Mouse (Mus musculus) forebrain, embryonic 16.5 days (tissue): ENCODE measurements around the gene Cyp2j12. TPM values are rescaled to one million over a fixed set of nuclear protein-coding genes. Genes with fewer than 3 reads are reported as not detected.
A peak's percentile ranks its signal among the peaks of the same experiment; 100 is the strongest.
"Not testable (repeated sequence)": the region's sequence is repeated elsewhere in the genome, so short reads cannot be mapped to it uniquely, and the experiment has no call there.

Source experiments
- ATAC-seq: fragments of 200-750 bp; cut with Nextera tagmentation; 2 replicates; pipeline ENCODE4 v1.8.0; 2017; ENCODE audit warnings: mild to moderate bottlenecking, moderate library complexity
- H3K27ac ChIP-seq: fragments of 300-500 bp; sonication (generic); 2 replicates; pipeline ENCODE4 v1.5.1; 2014; ENCODE audit warnings: low read length, control low read depth
- H3K27me3 ChIP-seq: fragments of 300-500 bp; sonication (generic); replicated peaks from 2 replicates; pipeline ENCODE4 v1.6.1; 2014; ENCODE audit warnings: low read length; ENCODE audit not compliant: control insufficient read depth, insufficient read depth
- H3K36me3 ChIP-seq: fragments of 300-500 bp; sonication (generic); 2 replicates; pipeline ENCODE4 v1.6.1; 2014; ENCODE audit not compliant: control insufficient read depth, insufficient read depth
- H3K4me1 ChIP-seq: fragments of 300-500 bp; sonication (generic); replicated peaks from 2 replicates; pipeline ENCODE4 v1.6.1; 2014; ENCODE audit warnings: low read length; ENCODE audit not compliant: control insufficient read depth, insufficient read depth
- H3K4me2 ChIP-seq: fragments of 300-500 bp; sonication (generic); 2 replicates; pipeline ENCODE4 v1.6.1; 2014; ENCODE audit warnings: mild to moderate bottlenecking, low read length, control low read depth
- H3K4me3 ChIP-seq: fragments of 300-500 bp; sonication (generic); replicated peaks from 2 replicates; pipeline ENCODE4 v1.5.1; 2014; ENCODE audit warnings: mild to moderate bottlenecking, low read length, control low read depth
- H3K9ac ChIP-seq: fragments of 300-500 bp; sonication (generic); replicated peaks from 2 replicates; pipeline ENCODE4 v1.6.1; 2014; ENCODE audit warnings: low read depth, low read length, control low read depth
- H3K9me3 ChIP-seq: fragments of 300-500 bp; sonication (generic); 2 replicates; pipeline ENCODE4 v1.6.1; 2016; ENCODE audit warnings: low read length; ENCODE audit not compliant: control insufficient read depth
- WGBS: fragments of 180-500 bp; shearing (Covaris S2); extraction: QIAGEN DNeasy Blood & Tissue Kit; methylation state at CpG from one replicate; pipeline ENCODE4 v1.1.7; 2014; 5-methylcytosine and 5-hydroxymethylcytosine counted together
- polyA plus RNA-seq: library from polyadenylated mRNA; unstranded; fragments of >200 nt; fragmentation: Nextera tagmentation; extraction: Ambion mirVana; gene quantifications from 2 replicates; pipeline ENCODE4 v1.2.1, GENCODE M21; 2015

Cyp2j12 gene
- polyA plus RNA-seq, 1 experiment from 2014 or later: not detected

- no peak for ATAC-seq
- Histone ChIP-seq H3K4me3 (no peak overlapping the region), H3K27ac (no peak overlapping the region), H3K36me3 (no peaks in the 10 kb centered on the region), H3K27me3 (no peaks in the 10 kb centered on the region), H3K4me2 (no peak overlapping the region), H3K4me1 (no peaks in the 10 kb centered on the region), H3K9me3 (no peaks in the 10 kb centered on the region), H3K9ac (no peak overlapping the region)
Measured at GRCm38 (mm10) chr4:96091869-96092268, 49.1 kb downstream of the Cyp2j12 start.

GRCm38 (mm10) chr4:96089356-96090048, 51.5 kb downstream of the Cyp2j12 start:
- H3K9ac ChIP-seq: not testable (repeated sequence)

GRCm38 (mm10) chr4:96078308-96078707, 62.6 kb downstream of the Cyp2j12 start:
- H3K4me1 ChIP-seq: peaks cover 10% of the 10 kb centered on the region
- H3K27ac ChIP-seq: no peak overlapping the region
- H3K9me3 ChIP-seq: no peaks in the 10 kb centered on the region
- no peak overlapping the region for H3K4me3 ChIP-seq
- no peak overlapping the region for H3K9ac ChIP-seq
- ATAC-seq: no peak
- H3K36me3 ChIP-seq: no peaks in the 10 kb centered on the region
- no peak overlapping the region for H3K4me2 ChIP-seq
- H3K27me3 ChIP-seq: no peaks in the 10 kb centered on the region

More at GRCm38 (mm10) chr4:96089356-96090048, 51.5 kb downstream of the Cyp2j12 start:
- not testable (repeated sequence) for H3K27ac ChIP-seq, ATAC-seq, H3K36me3 ChIP-seq, H3K27me3 ChIP-seq, H3K9me3 ChIP-seq, H3K4me1 ChIP-seq, H3K4me2 ChIP-seq, H3K4me3 ChIP-seq
- WGBS: 14% methylated on average over 6 of the region's 6 CpGs

GRCm38 (mm10) chr4:96077261-96078125, 63.5 kb downstream of the Cyp2j12 start, which contains the start of gene Cyp2j13:
Cyp2j13 (minus strand) TSS chr4:96077546.
- no peak within 1 kb of the TSS for H3K27ac ChIP-seq
- 0 out of 2 replicates have a peak within 1 kb of the TSS, but pooled peaks have one; percentile 4 for H3K9ac ChIP-seq
- H3K36me3 ChIP-seq: no peaks in the 10 kb centered on the region
- WGBS: 3% methylated on average over 16 of the region's 20 CpGs
- peak; percentile 94 for ATAC-seq
- H3K27me3 ChIP-seq: no peaks in the 10 kb centered on the region
- peaks cover 10% of the 10 kb centered on the region for H3K4me1 ChIP-seq
- no peaks in the 10 kb centered on the region for H3K9me3 ChIP-seq
- peak within 1 kb of the TSS; percentile 41 for H3K4me2 ChIP-seq
- H3K4me3 ChIP-seq: peak within 1 kb of the TSS; percentile 19; the same call in 1 of the 2 replicates

- Histone ChIP-seq H3K4me3 (no peak overlapping the region), H3K4me1 (no peaks in the 10 kb centered on the region), H3K4me2 (no peak overlapping the region), H3K9ac (no peak overlapping the region), H3K9me3 (no peaks in the 10 kb centered on the region), H3K27ac (no peak overlapping the region), H3K36me3 (no peaks in the 10 kb centered on the region), H3K27me3 (no peaks in the 10 kb centered on the region)
- whole genome bisulfite sequencing: 79% methylated on average over 2 of the region's 2 CpGs
- ATAC-seq: no peak
Measured at GRCm38 (mm10) chr4:96062045-96062444, 78.9 kb downstream of the Cyp2j12 start.

GRCm38 (mm10) chr4:96060106-96060505, 80.8 kb downstream of the Cyp2j12 start:
- H3K36me3 ChIP-seq: no peaks in the 10 kb centered on the region
- no peaks in the 10 kb centered on the region for H3K4me1 ChIP-seq
- no peak overlapping the region for H3K9ac ChIP-seq
- H3K27me3 ChIP-seq: no peaks in the 10 kb centered on the region
- ATAC-seq: no peak
- WGBS: 93% methylated on average over 2 of the region's 2 CpGs
- H3K4me3 ChIP-seq: no peak overlapping the region
- no peak overlapping the region for H3K4me2 ChIP-seq
- H3K27ac ChIP-seq: no peak overlapping the region
- H3K9me3 ChIP-seq: no peaks in the 10 kb centered on the region

Other genes with a start within 250 kb of the Cyp2j12 start
- 51.2 and 56.7 TPM in 2 replicates for gene Hook1, start 173.9 kb downstream of the Cyp2j12 start, polyA plus RNA-seq
- gene Cyp2j13, start 63.6 kb downstream of the Cyp2j12 start, polyA plus RNA-seq: not detected in 2 replicates
- not detected in 2 replicates for gene Cyp2j7, start 95.5 kb upstream of the Cyp2j12 start, polyA plus RNA-seq
- not detected in 2 replicates for gene Cyp2j11, start 207.5 kb upstream of the Cyp2j12 start, polyA plus RNA-seq